Mouse (Mus musculus) lung, postnatal 0 days (tissue): ENCODE data around the gene Mllt6.

ENCODE experiments used
- CTCF ChIP-seq: IDR thresholded peaks from 2 replicates; pipeline ENCODE4 v1.5.1; 2016; ENCODE audit warnings: antibody characterized with exemption, mild to moderate bottlenecking
- EP300 ChIP-seq: IDR thresholded peaks from 2 replicates; pipeline ENCODE4 v1.6.1; 2016; ENCODE audit warnings: antibody characterized with exemption, mild to moderate bottlenecking, control low read depth

GRCm38 (mm10) chr11:97622440-97622839 is 40.8 kb upstream of the Mllt6 start:
- TF ChIP-seq CTCF, result peak; percentile 99
- TF ChIP-seq EP300, result no peak
